Mouse (Mus musculus) gastrocnemius, postnatal 10 days (tissue): ENCODE measurements around the gene Hmgb2. TPM values are rescaled to one million over a fixed set of nuclear protein-coding genes. Genes with fewer than 3 reads are reported as not detected.
"Not testable (repeated sequence)": the region's sequence is repeated elsewhere in the genome, so short reads cannot be mapped to it uniquely, and the experiment has no call there.

Experiments used
- DNase-seq: peaks from one replicate; pipeline ENCODE4 v3.0.0; 2021; ENCODE audit warnings: mixed read lengths
- long read RNA-seq, 2 experiments: library from polyadenylated mRNA; stranded (forward); transcript quantifications; one replicate each; pipeline ENCODE4 v2.0.0; 2021
- total RNA-seq, 2 experiments: library from RNA; stranded (reverse); gene quantifications; 2 replicates each; pipeline ENCODE4 v1.2.3; 2021

Hmgb2 gene
- total RNA-seq: 10 to 100 TPM; 47.8 to 57.6 TPM
- long read RNA-seq, experiment 1, transcript Hmgb2-201 (5 exons, 2,628 nt): major isoform, 35 of 44 reads
- long read RNA-seq, experiment 1, partial matches to known transcripts: 4 of 44 reads
- long read RNA-seq, experiment 1, other reads (novel, unspliced or antisense): 5 of 44 reads
- long read RNA-seq, experiment 2, transcript Hmgb2-201 (5 exons, 2,628 nt): major isoform, 30 of 41 reads
- long read RNA-seq, experiment 2, partial matches to known transcripts: 1 of 41 reads
- long read RNA-seq, experiment 2, other reads (novel, unspliced or antisense): 10 of 41 reads

DNA sequence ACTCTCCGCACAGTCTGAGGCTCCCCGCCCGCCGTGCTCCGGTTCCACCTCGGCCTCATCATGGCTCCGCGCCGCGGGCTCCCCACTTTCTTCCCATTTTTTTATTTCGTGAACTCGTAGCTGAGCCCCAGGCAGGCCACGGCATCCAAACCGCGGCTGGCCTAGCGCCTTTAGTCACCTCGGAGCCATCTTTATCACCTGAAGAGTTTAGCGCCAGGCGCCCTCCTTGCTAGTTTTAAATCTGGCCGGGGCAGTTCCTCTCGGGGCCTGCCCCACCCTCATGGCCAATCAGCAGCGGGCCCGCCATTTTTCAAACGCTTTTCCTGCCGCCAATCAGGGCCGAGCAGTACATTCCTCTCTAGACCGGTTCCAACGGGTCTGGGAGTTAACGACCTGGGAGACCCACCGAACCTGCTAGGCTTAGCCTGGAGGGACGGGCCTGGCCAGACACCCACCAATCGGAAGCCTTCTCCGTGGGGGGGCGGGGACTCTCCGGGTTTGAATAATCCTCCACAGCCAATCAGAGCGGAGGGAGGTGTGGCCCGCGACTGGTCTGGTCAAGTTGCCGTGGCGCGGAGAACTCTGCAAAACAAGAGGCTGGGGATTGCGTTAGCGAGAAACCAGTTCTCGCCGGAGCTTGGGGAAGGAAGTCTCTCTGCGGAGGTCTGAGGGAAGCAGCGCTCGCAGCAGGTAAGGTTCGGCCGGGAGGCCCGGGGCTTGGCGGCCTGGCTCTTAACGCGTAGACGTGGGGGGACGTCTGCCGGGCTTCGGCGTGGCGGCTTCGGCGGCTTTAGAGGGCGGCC is at the start of gene Hmgb2:
Hmgb2 (plus strand) TSS at position 592 of the 803 bp plus-strand sequence.
- peak; percentile 99 for DNase-seq

DNA sequence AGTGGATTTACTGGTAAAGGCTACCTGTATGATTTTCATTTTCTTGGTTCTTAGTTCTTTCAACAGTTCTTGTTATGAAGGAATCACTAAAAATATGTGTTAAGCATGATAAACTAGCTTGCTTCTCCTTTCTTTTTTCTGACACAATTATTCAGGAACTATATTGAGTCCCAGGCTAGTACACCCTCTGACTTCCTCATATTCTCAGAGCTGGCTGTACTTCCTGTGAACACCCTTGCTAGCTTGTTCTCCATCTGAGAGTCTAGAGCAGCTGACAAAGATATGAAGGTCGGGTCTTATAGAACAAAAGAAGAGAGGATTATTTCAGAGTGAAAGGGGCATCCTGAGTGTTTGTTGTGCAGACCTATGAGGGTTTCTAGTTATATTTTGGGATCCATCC is 48.9 kb upstream of the Hmgb2 start:
- DNase-seq: no peak

DNA sequence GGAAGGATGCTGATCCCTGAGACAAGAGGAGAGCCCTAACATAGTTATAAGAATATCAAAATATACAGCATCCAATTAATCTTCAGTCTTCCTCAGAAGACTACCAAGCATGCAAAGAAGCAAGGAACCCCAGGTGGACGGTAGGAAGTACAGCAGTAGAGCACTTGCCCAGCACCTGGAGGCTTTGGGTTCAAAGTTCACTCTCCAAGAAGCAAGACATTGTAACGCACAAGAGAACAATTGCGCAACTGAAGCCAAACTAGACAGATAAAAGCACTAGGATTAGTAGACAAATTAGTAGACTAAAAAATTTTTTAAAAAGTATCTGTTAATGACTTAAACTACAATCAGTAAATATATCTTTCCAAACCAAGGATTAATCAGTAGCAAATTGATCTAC is 48.0 kb upstream of the Hmgb2 start:
- no peak for DNase-seq

GRCm38 (mm10) chr8:57468624-57469023 is 43.1 kb upstream of the Hmgb2 start:
- peak; percentile 73 for DNase-seq

- DNase-seq: no peak
These were observed 40.8 kb upstream of the Hmgb2 start for GRCm38 (mm10) chr8:57470863-57471262.

- DNase-seq: no peak
These were observed 38.0 kb upstream of the Hmgb2 start for GRCm38 (mm10) chr8:57473751-57474150.

DNA sequence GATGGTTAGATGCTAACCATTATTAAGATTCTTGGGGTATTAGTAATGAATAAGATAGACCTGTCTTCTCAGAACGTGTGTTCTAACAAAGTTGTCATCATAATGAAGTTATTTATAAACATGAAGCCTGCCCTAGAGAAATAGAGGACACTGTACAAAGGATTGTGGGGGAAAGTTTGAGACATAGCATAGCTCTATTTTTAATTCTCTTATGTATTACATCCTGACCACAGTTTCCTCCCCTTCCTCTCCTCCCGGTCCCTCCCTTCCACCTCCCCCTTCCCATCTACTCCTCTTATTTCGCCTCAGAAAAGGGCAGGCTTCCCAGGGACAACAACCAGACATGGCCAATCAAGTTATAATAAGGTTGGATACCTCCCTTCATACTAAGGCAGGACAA is 33.3 kb upstream of the Hmgb2 start:
- DNase-seq: no peak

- DNase-seq: no peak
These were observed 32.0 kb upstream of the Hmgb2 start for GRCm38 (mm10) chr8:57479700-57480099.

DNA sequence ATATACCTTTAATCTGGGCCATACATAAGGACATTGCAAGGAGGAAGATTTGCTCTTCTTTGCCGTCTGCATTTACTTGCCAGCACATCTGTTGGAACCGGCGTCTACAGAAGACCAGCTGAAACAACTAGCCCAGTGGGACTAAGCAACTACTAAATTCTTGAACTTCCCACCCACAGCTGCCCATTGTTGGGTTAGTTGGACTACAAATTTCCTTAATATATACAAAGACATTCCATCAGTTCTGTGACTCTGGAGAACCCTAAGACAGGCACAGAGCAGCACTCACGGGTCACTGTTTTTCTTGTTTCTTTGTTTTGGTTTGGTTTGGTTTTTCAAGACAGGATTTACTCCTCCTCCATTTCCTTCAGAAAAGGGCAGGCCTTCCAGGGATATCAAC is 31.1 kb upstream of the Hmgb2 start:
- no peak for DNase-seq

DNA sequence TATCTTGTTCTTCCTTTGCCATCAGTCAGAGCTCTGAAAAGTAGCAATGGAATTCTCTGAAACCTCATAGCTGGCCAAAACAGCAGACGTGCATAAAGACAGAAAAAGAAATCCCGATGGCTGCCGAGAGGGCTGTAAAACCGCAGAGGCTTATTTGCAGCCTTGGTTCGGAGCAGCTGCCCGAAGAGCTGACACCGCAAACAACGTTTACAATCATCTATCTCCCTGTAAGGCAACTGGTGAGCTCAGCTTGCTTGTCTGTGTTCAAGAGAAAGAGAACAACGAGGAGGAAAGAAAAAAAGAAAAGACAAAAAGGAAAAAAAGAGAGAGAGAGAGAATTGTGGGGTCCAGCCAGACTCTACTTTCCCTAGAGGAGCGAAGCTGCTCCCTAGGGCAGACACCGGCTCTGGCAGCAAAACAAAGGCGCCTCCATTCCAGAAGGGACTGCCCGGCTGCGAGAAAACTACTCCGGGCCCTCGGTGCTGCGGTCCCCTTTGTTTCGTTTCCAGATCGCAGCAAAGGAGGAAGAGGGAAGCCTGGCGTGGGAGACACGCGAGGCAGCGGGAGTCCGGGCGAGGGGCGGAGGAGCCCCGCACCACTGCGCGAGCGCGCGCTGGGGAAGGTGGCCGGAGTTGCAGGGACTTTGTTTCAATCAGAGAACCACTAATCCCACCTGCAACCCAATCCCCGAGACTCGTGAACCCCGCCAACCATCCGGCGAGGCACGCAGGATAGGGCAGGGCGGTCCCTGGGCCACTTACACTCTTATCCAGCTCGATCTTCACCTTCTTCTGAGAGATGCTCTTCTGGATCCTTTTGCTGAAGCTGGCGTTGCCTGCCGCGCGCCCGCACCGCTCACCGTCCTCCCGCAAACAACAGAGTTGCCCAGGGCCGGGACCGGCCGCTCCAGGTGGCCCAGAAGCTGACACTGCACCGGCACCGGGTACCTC is 24.9 kb upstream of the Hmgb2 start:
- peak; percentile 39 for DNase-seq

DNA sequence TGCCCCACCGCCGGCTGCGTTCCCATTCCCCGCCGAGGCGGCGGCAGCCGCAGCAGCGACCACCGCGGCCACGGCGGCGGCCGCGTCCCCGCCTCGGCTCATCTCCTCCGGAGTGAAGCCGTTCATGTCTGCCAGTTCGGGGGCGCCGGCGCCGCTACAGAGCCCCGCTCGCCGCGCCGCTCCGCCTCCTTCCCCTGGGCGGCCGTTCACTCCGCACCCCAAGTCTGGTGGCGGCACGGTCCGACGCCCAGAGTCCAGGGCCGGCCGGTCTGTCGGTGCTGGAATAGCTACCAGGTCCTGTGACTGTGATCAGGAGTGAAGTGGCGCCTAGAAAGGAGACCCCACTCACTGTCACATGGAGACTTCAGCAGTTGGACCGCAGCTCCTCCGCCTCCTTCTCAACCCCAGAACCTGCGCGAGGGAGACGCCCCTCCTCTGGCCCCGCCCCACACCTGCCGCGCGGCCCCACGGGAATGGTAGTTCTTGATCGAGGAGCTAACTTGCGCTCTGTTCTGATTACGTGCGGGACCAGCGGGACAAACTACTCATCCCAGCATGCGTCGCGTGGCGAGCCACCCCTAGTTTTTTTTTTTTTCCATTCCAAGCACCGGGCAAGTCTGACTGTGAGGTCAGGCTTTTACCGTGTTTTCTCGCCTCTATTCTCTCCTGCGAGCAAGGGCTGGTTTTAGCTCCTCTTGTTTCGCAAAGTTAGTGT is 24.1 kb upstream of the Hmgb2 start, which contains the start of gene Sap30:
Sap30 (minus strand) TSS at position 420 of the 715 bp plus-strand sequence.
- DNase-seq: peak; percentile 97

DNA sequence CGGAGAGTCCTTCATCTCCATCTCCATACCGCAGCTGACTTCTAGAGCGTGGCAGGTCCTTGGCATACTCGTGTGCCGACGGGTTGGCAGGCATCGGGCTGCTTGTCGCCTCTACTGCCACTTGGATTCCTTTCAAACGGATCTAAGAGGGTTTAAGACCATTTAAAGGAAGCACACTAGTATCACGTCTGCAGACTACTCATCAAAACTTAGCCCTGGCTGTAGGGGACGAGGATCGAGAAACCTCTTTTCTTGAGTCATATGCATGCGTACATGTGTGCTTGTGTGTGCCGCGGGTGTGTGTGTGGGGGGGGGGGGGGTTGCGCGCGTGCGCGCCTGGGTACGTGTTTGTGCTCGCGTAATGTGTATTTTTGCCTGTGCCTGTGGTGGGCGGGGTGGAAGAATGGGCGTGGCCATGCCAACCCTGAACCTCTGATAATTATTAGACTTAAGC is 23.4 kb upstream of the Hmgb2 start:
- peak; percentile 35 for DNase-seq

GRCm38 (mm10) chr8:57489366-57489765 is 22.3 kb upstream of the Hmgb2 start:
- no peak for DNase-seq

- DNase-seq: no peak
These were observed 21.8 kb upstream of the Hmgb2 start for GRCm38 (mm10) chr8:57489896-57490295.

DNA sequence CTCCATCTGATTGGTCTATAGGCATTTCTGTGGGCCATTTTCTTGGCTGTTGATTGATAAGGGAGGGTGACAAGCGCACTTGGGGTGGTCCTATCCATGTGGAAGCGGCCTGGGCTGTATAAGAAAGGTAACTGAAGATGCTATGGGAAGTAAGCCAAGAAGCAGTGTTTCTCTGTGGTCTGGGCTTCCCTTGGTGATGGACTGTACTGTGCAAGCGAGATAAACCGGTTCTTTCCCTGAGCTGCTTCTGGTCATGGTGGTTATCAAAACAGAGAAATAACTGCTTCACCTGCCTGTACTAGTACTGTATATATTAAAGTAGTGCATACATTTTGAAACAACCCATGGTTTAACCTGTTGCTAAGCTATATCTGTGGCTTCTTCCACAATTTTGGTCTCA is 19.8 kb upstream of the Hmgb2 start:
- DNase-seq: no peak

- no peak for DNase-seq
These were observed 13.2 kb upstream of the Hmgb2 start for GRCm38 (mm10) chr8:57498494-57498846.

DNA sequence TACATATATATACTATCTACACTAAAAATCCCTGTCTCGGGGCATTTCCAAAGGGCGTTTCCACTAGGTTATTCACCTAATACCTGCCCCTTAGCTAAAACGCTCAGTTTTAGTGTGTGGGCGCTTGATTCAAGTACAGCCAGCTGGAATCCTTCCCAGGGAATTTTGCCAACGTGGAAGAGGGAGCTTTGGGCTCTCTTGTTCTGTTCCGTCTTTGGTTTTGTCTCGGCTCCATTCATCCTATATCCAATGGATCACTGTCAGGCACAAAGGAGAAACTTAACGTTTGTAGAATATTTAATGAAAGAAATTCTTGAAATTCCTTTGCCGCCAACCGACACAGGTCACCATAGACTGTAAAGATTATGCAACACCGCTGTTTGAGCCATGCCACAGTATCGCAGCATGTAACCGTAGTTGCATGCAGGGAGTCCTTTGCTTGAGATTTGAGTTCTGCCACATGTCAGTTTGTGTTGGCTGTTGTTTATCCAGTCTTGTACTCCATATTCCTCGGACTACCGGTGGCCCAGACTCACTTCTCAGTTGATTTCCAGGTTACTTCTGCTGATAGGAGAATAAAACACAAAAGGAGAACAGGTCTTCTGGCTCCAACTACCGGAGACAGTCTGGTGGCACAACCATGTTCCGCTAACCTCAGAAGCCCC is 12.7 kb upstream of the Hmgb2 start:
- DNase-seq: peak; percentile 39

- peak; percentile 59 for DNase-seq
These were observed 8.1 kb upstream of the Hmgb2 start for GRCm38 (mm10) chr8:57503641-57504040.

DNA sequence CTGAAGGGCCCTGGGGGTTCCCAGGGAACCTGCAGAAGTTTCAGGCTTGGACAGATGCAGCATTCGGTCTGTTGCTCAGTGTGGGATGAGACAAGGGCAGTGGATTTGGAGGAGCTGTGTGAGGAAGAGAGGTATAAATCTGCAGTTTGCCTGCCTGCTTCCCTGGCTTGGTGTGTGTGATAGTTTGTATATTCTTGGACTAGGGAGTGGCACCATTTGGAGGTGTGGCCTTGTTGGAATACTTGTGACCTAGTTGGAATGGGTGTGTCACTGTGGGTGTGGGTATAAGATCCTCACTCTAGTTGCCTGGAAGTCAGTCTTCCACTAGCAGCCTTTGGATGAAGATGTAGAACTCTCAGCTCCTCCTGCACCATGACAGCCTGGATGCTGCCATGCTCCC is 6.2 kb upstream of the Hmgb2 start:
- DNase-seq: not testable (repeated sequence)

- DNase-seq: no peak
These were observed 4.1 kb upstream of the Hmgb2 start for GRCm38 (mm10) chr8:57507556-57508063.

GRCm38 (mm10) chr8:57508657-57509056 is 3.0 kb upstream of the Hmgb2 start:
- no peak for DNase-seq
